Mouse (Mus musculus) ES-Bruce4 (cell line): Measurements from ENCODE around the gene Tbcd. TPM values are rescaled to one million over a fixed set of nuclear protein-coding genes. Genes with fewer than 3 reads are reported as not detected.
"Not testable (repeated sequence)": the region's sequence is repeated elsewhere in the genome, so short reads cannot be mapped to it uniquely, and the experiment has no call there.

ENCODE experiments used
- H3K27ac ChIP-seq: 2 replicates; pipeline ENCODE4 v1.5.1; 2012; ENCODE audit warnings: low read length, inconsistent platforms; ENCODE audit not compliant: insufficient read depth
- H3K27me3 ChIP-seq: 2 replicates; pipeline ENCODE4 v1.6.1; 2012; ENCODE audit warnings: mild to moderate bottlenecking, low read length, inconsistent platforms; ENCODE audit not compliant: control insufficient read depth, poor library complexity, insufficient read depth, severe bottlenecking
- H3K36me3 ChIP-seq: 2 replicates; pipeline ENCODE4 v1.6.1; 2012; ENCODE audit warnings: inconsistent platforms, mild to moderate bottlenecking, low read length, moderate library complexity; ENCODE audit not compliant: control insufficient read depth, poor library complexity, insufficient read depth, severe bottlenecking
- H3K4me1 ChIP-seq: one replicate; pipeline ENCODE4 v1.8.1; 2011; ENCODE audit warnings: low read length; ENCODE audit not compliant: control insufficient read depth, insufficient read depth
- H3K4me3 ChIP-seq: 2 replicates; pipeline ENCODE4 v1.5.1; 2011; ENCODE audit warnings: low read depth, mild to moderate bottlenecking, low read length
- H3K9ac ChIP-seq: 2 replicates; pipeline ENCODE4 v1.6.1; 2012; ENCODE audit warnings: low read depth, mild to moderate bottlenecking, inconsistent platforms; ENCODE audit not compliant: poor library complexity, severe bottlenecking
- H3K9me3 ChIP-seq: replicated peaks from 2 replicates; pipeline ENCODE4 v1.6.1; 2012; ENCODE audit warnings: mild to moderate bottlenecking, low read length, inconsistent platforms; ENCODE audit not compliant: control insufficient read depth, poor library complexity, insufficient read depth, severe bottlenecking
- CTCF ChIP-seq: IDR thresholded peaks from one replicate; pipeline ENCODE4 v1.8.1; 2011; ENCODE audit warnings: low read depth, low read length
- EP300 ChIP-seq: IDR thresholded peaks from 2 replicates; pipeline ENCODE4 v1.6.1; 2011; ENCODE audit warnings: low read depth, low read length; ENCODE audit not compliant: insufficient read depth
- POLR2A ChIP-seq: IDR thresholded peaks from one replicate; pipeline ENCODE4 v1.8.1; 2011; ENCODE audit warnings: low read length; ENCODE audit not compliant: insufficient read depth
- polyA plus RNA-seq: library from polyadenylated mRNA; stranded (reverse); fragments of >200 nt; gene quantifications from 2 replicates; pipeline ENCODE4 v1.2.4, GENCODE M21; 2011; ENCODE audit warnings: low read depth; ENCODE audit not compliant: missing spikeins, insufficient read depth, insufficient read length

The Tbcd gene
- polyA plus RNA-seq, 1 experiment: 49.7 TPM

GRCm38 (mm10) chr11:121655807-121656511, 204.2 kb downstream of the Tbcd start:
- Histone ChIP-seq H3K36me3 (peaks cover 3% of the 10 kb centered on the region), H3K4me3 (no peak overlapping the region), H3K4me1 (peaks cover 2% of the 10 kb centered on the region), H3K9ac (no peak overlapping the region), H3K27me3 (no peaks in the 10 kb centered on the region), H3K27ac (no peak overlapping the region), H3K9me3 (no peaks in the 10 kb centered on the region)
- TF ChIP-seq EP300 (no peak), POLR2A (no peak), CTCF (no peak)

- Histone ChIP-seq H3K4me1 (no peaks in the 10 kb centered on the region), H3K27me3 (no peaks in the 10 kb centered on the region), H3K27ac (no peak overlapping the region), H3K36me3 (peaks cover 3% of the 10 kb centered on the region), H3K9ac (no peak overlapping the region), H3K9me3 (no peaks in the 10 kb centered on the region), H3K4me3 (no peak overlapping the region)
- no peak for TF ChIP-seq EP300
- no peak for TF ChIP-seq POLR2A
- TF ChIP-seq CTCF: no peak
These were observed 206.4 kb downstream of the Tbcd start for GRCm38 (mm10) chr11:121658151-121658550.

GRCm38 (mm10) chr11:121660604-121661003, 208.9 kb downstream of the Tbcd start:
- not testable (repeated sequence) for H3K9ac ChIP-seq, H3K4me3 ChIP-seq, H3K36me3 ChIP-seq, H3K27ac ChIP-seq, H3K9me3 ChIP-seq, H3K4me1 ChIP-seq, H3K27me3 ChIP-seq

DNA sequence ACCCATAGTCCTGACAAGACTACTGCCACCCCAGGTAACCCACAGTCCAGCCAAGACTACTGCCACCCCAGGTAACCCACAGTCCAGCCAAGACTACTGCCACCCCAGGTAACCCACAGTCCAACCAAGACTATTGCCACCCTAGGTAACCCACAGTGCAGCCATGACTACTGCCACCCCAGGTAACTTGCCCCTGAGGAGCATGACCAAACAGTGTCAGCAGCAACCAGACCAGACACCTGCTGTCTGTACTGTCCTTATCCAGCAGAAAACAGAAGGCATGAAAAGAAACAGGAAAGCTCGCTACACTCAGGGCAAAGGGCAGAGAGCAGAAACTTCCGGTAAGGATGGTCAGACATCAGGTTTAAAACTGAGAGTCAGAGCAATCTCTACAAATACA, 209.4 kb downstream of the Tbcd start:
- H3K9ac ChIP-seq: no peak overlapping the region
- no peak overlapping the region for H3K4me3 ChIP-seq
- H3K9me3 ChIP-seq: no peaks in the 10 kb centered on the region
- no peaks in the 10 kb centered on the region for H3K27me3 ChIP-seq
- TF ChIP-seq POLR2A (no peak), EP300 (no peak), CTCF (no peak)
- no peak overlapping the region for H3K27ac ChIP-seq
- H3K4me1 ChIP-seq: no peaks in the 10 kb centered on the region
- peaks cover 2% of the 10 kb centered on the region for H3K36me3 ChIP-seq

Other genes with a start within 250 kb of the Tbcd start
- gene Hexdc, start 247.5 kb upstream of the Tbcd start, polyA plus RNA-seq: 7.0 and 8.2 TPM in 2 replicates
- 8.5 and 8.8 TPM in 2 replicates for gene Ogfod3, start 247.2 kb upstream of the Tbcd start, polyA plus RNA-seq
- gene Cybc1, start 222.6 kb upstream of the Tbcd start, polyA plus RNA-seq: 14.7 and 15.9 TPM in 2 replicates
- 16.0 and 20.3 TPM in 2 replicates for gene Narf, start 214.7 kb upstream of the Tbcd start, polyA plus RNA-seq
- gene Foxk2, start 192.0 kb upstream of the Tbcd start, polyA plus RNA-seq: 60.2 and 68.1 TPM in 2 replicates
- 80.8 and 81.1 TPM in 2 replicates for gene Wdr45b, start 97.5 kb upstream of the Tbcd start, polyA plus RNA-seq
- not detected in 2 replicates for gene Rab40b, start 63.7 kb upstream of the Tbcd start, polyA plus RNA-seq
- gene Fn3krp, start 30.5 kb upstream of the Tbcd start, polyA plus RNA-seq: 15.6 and 15.7 TPM in 2 replicates
- gene Fn3k, start 17.0 kb upstream of the Tbcd start, polyA plus RNA-seq: 0.79 and 1.3 TPM in 2 replicates
- gene Zfp750, start 67.4 kb downstream of the Tbcd start, polyA plus RNA-seq: 6.1 and 8.2 TPM in 2 replicates
- 13.1 and 13.5 TPM in 2 replicates for gene B3gntl1, start 221.2 kb downstream of the Tbcd start, polyA plus RNA-seq
- gene Metrnl, start 249.6 kb downstream of the Tbcd start, polyA plus RNA-seq: 2.6 and 3.1 TPM in 2 replicates